Mouse (Mus musculus): ENCODE data around the gene Ftl1. TPM values are rescaled to one million over a fixed set of nuclear protein-coding genes. Genes with fewer than 3 reads are reported as not detected.
A peak's percentile ranks its signal among the peaks of the same experiment; 100 is the strongest.

The Ftl1 gene
- total and polyA plus RNA-seq, 3 experiments: 1,416 to 2,290 TPM; not detected in 1

DNA sequence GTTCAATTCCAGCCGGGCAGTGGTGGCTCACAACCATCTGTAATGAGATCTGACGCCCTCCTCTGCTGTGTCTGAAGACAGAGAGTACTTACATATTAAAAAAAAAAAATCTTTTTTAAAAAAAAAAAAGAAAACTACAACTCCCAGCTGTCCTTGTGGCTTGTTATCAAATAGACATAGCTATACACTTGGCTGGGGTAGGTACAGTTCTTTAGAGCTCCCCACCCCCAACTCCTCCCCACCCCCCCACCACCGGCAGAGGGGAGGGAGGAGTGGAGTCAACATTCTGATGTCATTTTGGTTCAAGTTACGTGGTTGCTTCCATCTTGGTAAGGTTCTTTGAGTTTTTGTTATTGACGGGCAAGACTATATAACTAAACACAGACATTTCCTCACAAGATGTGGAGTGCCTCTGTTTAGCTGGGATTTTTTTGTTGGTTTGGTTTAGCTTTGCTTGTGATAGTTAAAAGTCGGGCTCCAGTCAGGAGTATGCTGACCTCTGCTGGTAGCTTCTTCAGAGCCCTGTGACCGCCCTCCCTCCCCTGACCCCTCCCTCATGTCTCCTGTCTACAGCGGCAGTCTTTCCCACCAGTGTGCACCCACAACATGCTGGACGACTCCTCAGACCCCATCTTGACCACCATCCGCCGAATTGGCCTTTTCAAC, 12.2 kb downstream of the Ftl1 start:
- Histone ChIP-seq H3K4me1 (ENCODE audit: control insufficient read depth in 1 of 2, insufficient read depth in 2 of 2, low read length in 2 of 2) (no peaks in the 10 kb centered on the region), H3K36me3 (ENCODE audit: control insufficient read depth in 1 of 2, insufficient read depth in 2 of 2, low read length in 2 of 2) (peaks cover 0 to 4% of the 10 kb centered on the region in 2 experiments; a peak in 1 of 4 replicates), H3K27me3 (ENCODE audit: control insufficient read depth in 1 of 2, insufficient read depth in 2 of 2, low read length in 2 of 2) (no peaks in the 10 kb centered on the region), H3K27ac (ENCODE audit: control insufficient read depth, low read depth, low read length) (no peak overlapping the region), H3K9ac (ENCODE audit: control insufficient read depth, low read depth, low read length, poor library complexity, severe bottlenecking) (no peak overlapping the region), H3K4me3 (ENCODE audit: control insufficient read depth in 1 of 2, insufficient read depth in 1 of 2, low read depth in 2 of 2, low read length in 2 of 2) (no peak overlapping the region), H3K79me2 (ENCODE audit: control insufficient read depth, insufficient read depth, low read length, poor library complexity) (no peaks in the 10 kb centered on the region), H3K9me3 (replicated peaks; ENCODE audit: insufficient read depth, low read length) (no peaks in the 10 kb centered on the region)
- no peak for DNase-seq (ENCODE audit: low read depth, low spot score)
- TF ChIP-seq NRF1 (IDR thresholded peaks at IDR 0.05; ENCODE audit: insufficient read depth, low read depth, low read length, poor library complexity, severe bottlenecking): no peak
- peak; percentile 35 for TF ChIP-seq SMC3 (IDR thresholded peaks at IDR 0.05; ENCODE audit: low read depth, low read length)
- no peak for TF ChIP-seq MYB (IDR thresholded peaks at IDR 0.05; ENCODE audit: low read depth, low read length)
- no peak for TF ChIP-seq CHD1 (IDR thresholded peaks at IDR 0.05; ENCODE audit: low read depth, low read length)
- TF ChIP-seq POLR2AphosphoS2 (IDR thresholded peaks at IDR 0.05; ENCODE audit: low read length): no peak
- TF ChIP-seq CTCF (IDR thresholded peaks at IDR 0.05 in 2 of 3, conservative IDR thresholded peaks at IDR 0.05 in 1 of 3; ENCODE audit: control insufficient read depth in 1 of 3, insufficient read depth in 1 of 3, low read depth in 2 of 3, low read length in 3 of 3, poor library complexity in 1 of 3, severe bottlenecking in 1 of 3): peak; percentile 28 to 60 (median 49)
- peak; percentile 73 for TF ChIP-seq HCFC1 (IDR thresholded peaks at IDR 0.05; ENCODE audit: low read depth, low read length)
- no peak for TF ChIP-seq TAL1 (IDR thresholded peaks at IDR 0.05; ENCODE audit: low read length)
- no peak for TF ChIP-seq MAZ (IDR thresholded peaks at IDR 0.05; ENCODE audit: low read depth, low read length)
- no peak for TF ChIP-seq POLR2A (IDR thresholded peaks at IDR 0.05; ENCODE audit: control insufficient read depth in 1 of 2, insufficient read depth in 1 of 2, low read depth in 1 of 2, low read length in 2 of 2, poor library complexity in 1 of 2)
- no peak for TF ChIP-seq BHLHE40 (IDR thresholded peaks at IDR 0.05; ENCODE audit: borderline replicate concordance, low read depth, low read length)
- peak; percentile 15 for TF ChIP-seq RAD21 (IDR thresholded peaks at IDR 0.05; ENCODE audit: low read depth, low read length)
- TF ChIP-seq E2F4 (IDR thresholded peaks at IDR 0.05; ENCODE audit: borderline replicate concordance, low read depth, low read length): no peak
- TF ChIP-seq USF1 (IDR thresholded peaks at IDR 0.05; ENCODE audit: low read depth, low read length): no peak
- no peak for TF ChIP-seq TCF12 (IDR thresholded peaks at IDR 0.05; ENCODE audit: low read depth, low read length)
- no peak for TF ChIP-seq POLR2AphosphoS5 (IDR thresholded peaks at IDR 0.05; ENCODE audit: borderline replicate concordance, low read depth, low read length)
- TF ChIP-seq UBTF (IDR thresholded peaks at IDR 0.05; ENCODE audit: borderline replicate concordance, insufficient read depth, low read depth, low read length): no peak
- no peak for TF ChIP-seq MAX (IDR thresholded peaks at IDR 0.05; ENCODE audit: low read length)
- TF ChIP-seq GABPA (IDR thresholded peaks at IDR 0.05; ENCODE audit: low read depth, low read length): no peak
- no peak for TF ChIP-seq NELFE (IDR thresholded peaks at IDR 0.05; ENCODE audit: low read depth, low read length)
- TF ChIP-seq CHD2 (IDR thresholded peaks at IDR 0.05; ENCODE audit: low read length): no peak
- TF ChIP-seq MEF2A (IDR thresholded peaks at IDR 0.05; ENCODE audit: extremely low read depth, insufficient replicate concordance, low read depth, low read length, poor library complexity, severe bottlenecking): no peak
- no peak for TF ChIP-seq ZMIZ1 (IDR thresholded peaks at IDR 0.05; ENCODE audit: low read depth, low read length)
